Mouse (Mus musculus): ENCODE results near the gene Kif27.
"Not testable (repeated sequence)": the region's sequence is repeated elsewhere in the genome, so short reads cannot be mapped to it uniquely, and the experiment has no call there.

Kif27 gene

DNA sequence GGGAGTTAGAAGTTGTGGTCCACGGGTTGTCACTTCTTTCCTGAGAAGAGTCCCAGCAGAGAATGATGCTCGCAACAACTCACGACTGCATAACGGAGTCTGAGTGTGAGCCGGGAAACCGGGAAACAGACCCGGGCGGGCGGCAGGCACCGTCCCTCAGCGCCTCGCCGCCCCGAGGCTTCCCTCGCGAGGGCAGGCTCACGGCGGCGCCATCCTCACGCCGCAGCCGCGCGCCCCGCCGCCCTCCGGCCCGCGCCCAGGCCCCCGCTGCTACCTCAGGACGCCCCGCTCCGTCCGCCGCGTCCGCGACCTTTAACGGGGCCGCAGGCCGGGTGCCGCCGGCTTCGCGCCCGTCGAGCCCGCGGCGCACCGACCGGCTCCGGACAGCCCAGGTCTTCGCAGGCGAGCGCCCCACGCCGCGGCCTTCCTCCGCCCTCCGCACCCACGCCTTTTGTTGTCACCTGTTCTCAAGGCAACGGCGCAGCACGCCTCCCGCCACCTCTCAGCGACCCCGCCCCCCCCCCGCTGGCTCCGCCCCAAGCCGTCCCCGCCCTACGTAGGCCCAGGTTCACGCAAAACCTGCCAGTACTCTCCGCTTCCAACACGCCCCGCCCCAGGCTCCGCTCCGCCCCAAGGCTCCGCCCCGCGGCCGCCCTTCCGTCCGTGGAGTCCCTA is at the start of gene Kif27:
Gene Kif27, minus strand, starts transcription at position 494 of the 675 bp plus-strand sequence.
- in situ Hi-C loops (cut with MseI, MboI) = no loop called here

DNA sequence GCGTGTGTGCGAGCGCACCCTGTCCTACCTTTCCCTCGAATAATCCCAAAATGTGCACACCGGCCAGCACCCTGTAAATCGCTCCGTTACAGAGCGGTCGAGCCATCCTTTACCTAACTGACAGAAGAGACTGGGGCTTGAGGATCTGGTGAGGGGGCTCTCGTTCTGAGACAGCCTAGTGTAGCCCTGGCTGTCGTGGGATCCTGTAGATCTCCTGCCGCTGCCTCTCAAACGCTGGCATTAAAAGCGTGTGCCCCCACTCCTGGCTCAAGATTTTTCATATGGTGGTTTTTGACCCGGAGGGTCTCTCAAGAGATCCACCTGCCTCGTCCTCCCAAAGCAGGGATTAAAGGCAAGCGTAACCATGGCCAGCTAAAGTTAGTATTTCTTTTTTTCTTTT is 44.3 kb upstream of the Kif27 start, which contains the start of gene Hnrnpk:
Gene Hnrnpk, minus strand, starts transcription at position 101 of the 400 bp plus-strand sequence.
- in situ Hi-C loops (cut with MseI, MboI) = not testable (repeated sequence)

GRCm38 (mm10) chr13:58402744-58403110 is 43.8 kb upstream of the Kif27 start:
- in situ Hi-C loops (cut with MseI, MboI) = no loop called here

GRCm38 (mm10) chr13:58402003-58402743 is 43.3 kb upstream of the Kif27 start, which contains the start of gene Rmi1:
TSS of gene Rmi1 (plus strand) at chr13:58402248.
- in situ Hi-C loops (cut with MseI, MboI) = no loop called here

GRCm38 (mm10) chr13:58401135-58402002 is 42.4 kb upstream of the Kif27 start:
- in situ Hi-C loops (cut with MseI, MboI) = no loop called here

GRCm38 (mm10) chr13:58400576-58400975 is 41.7 kb upstream of the Kif27 start:
- in situ Hi-C loops (cut with MseI, MboI) = no loop called here

GRCm38 (mm10) chr13:58397651-58398050 is 38.7 kb upstream of the Kif27 start:
- in situ Hi-C loops (cut with MseI, MboI) = no loop called here

DNA sequence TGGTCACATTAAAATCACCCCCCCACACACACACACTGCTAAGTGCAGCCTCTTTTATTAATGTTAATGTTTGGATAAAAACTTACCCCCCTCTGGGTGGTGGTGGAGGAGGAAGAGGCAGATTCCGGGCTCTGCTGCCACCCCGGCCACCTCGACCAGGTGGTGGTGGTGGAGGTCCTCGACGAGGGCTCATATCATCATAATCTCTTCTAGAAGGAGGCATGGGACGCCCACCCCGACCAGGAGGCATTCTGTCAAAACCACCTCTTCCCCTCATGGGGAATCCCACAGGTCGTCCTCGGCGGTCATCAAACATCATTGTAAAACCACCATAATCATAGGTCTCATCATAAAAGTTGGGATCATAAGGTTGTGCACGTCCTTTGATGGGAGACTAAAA is 35.5 kb upstream of the Kif27 start:
- in situ Hi-C loops (cut with MseI, MboI) = not testable (repeated sequence)

DNA sequence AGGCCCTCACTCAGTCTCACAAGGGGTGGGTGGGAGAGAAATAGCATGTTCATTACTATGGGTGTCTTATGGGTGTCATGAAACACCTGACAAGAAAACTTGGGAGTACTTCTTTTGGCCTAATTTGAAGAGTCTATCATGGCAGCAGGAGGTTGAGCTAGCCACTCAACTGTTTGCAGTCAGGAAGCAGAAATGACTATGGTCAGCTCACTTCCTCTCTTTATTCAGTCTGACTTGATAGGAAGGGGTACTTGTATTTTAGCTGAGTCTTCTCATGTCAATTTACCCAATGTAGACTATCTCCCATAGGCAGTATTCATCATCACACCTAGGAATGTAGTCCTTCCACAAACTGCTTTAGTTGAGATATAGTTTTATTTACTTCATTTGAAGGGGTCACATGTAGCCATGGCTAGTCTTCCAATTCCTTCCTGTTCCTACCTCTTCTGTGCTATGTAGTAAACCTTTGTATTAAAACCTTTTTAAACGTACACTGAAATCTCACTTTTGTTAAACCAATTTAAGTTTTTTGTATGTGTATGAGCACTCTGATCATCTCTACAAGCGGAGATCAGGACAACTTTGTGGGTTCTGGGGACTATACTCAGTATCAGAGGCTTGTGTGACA is 30.5 kb upstream of the Kif27 start:
- in situ Hi-C loops (cut with MseI, MboI) = loop anchor here in 1 of 2 experiments (5.0 kb wide), 1 partner anchor 102 kb away; no protein-coding TSS in a partner anchor

DNA sequence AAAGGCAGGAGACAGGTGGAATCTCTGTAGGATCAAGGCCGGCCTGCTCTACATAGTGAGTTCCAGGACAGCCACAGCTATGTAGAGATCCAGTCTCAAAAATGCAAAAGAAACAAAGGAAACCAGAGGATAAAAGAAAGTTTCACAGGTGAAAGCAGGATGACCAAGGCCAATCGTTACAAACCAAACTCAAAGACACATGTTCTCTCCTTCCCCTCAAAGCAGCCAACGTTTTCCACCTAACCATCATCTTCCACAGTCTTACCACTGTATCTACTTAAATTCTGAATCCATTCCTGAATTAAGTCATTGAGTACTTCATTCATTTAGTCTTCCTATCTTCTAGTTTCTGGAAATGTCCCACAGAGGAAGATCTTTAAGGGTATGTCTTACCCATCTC is 29.5 kb upstream of the Kif27 start:
- in situ Hi-C loops (cut with MseI, MboI) = loop anchor here in 1 of 2 experiments (5.0 kb wide), 1 partner anchor 101 kb away; no protein-coding TSS in a partner anchor

DNA sequence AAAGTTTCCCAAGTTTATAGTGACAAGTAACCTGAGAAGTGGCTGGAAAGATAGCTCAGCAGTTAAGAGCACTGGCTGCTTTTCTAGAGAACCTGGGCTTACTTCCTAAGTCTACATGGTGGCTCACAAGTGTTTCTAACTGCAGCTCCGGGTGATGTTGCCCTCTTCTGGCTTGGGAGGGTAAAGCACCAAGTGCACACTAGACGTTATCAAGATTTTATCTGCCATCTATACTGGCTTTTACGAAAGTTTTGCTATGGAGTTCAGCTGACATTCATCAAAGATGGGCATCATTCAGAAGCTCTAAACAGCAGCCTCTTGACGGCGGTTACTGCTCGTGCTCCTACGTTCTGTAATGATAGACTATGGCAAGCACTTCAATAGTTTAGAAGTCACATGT is 29.0 kb upstream of the Kif27 start:
- in situ Hi-C loops (cut with MseI, MboI) = loop anchor here in 1 of 2 experiments (5.0 kb wide), 1 partner anchor 101 kb away; no protein-coding TSS in a partner anchor

- in situ Hi-C loops (cut with MseI, MboI) = loop anchor here in 1 of 2 experiments (5.0 kb wide), 1 partner anchor 98 kb away; no protein-coding TSS in a partner anchor
Measured at GRCm38 (mm10) chr13:58385547-58385920, 26.6 kb upstream of the Kif27 start.

DNA sequence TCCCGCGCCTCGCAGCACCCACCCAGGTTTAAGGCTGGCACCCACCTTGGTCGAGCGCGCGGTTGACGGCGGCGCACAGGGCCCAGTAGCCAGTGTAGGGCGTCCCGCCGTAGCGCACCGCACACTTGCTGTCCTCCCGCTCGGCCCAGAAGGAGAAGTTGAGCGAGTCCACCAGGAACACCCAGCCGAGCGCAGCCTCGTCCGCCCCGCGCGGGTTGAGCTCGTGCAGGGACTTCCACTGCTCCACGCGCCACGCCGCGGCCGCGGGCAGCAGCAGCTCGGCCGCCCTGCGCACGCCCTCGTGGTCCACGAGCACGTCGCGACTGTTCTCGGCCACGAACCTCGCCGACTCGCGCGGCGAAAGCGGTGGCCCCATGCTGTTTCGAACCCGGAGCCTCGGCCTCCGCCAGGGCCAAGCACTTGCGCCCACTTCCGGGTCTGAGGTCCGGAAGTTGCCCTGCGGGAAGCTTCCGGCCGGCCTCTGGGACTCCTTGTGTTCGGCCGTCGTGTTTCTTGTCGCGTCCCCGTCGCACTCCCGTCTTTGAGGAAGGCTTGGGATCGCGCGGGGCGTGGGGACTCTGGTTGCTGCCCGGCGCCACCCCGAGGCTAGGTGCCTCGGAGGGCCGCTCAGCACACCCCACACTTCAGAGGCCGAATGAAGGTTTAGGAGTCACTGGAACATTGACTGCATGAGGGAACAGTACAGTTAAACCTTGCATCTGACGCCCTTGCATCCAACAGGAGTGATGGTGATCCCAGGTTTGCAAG is 26.0 kb upstream of the Kif27 start, which contains the start of gene 2210016F16Rik:
Gene 2210016F16Rik, minus strand, starts transcription at position 447 of the 768 bp plus-strand sequence.
- in situ Hi-C loops (cut with MseI, MboI) = loop anchor here (5.0 kb wide), 1 partner anchor 98 kb away; no protein-coding TSS in a partner anchor

GRCm38 (mm10) chr13:58384371-58384770 is 25.4 kb upstream of the Kif27 start:
- in situ Hi-C loops (cut with MseI, MboI) = loop anchor here in 1 of 2 experiments (5.0 kb wide), 1 partner anchor 97 kb away; no protein-coding TSS in a partner anchor

DNA sequence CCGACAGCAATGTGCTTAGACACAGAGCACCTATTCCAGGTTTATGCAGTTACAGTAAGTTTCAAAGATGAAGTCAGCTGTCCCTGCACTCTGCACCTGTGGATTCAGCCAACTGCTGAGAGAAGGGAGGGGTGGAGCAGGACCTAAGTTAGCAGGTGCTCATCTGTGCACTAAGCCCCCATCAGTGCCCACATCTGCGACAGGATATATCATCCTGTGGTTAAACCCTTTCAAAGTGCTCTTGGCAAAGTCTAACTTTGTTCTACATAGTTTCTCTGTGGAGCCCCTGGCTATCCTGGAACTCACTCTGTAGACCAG is 14.2 kb upstream of the Kif27 start:
- in situ Hi-C loops (cut with MseI, MboI) = no loop called here

DNA sequence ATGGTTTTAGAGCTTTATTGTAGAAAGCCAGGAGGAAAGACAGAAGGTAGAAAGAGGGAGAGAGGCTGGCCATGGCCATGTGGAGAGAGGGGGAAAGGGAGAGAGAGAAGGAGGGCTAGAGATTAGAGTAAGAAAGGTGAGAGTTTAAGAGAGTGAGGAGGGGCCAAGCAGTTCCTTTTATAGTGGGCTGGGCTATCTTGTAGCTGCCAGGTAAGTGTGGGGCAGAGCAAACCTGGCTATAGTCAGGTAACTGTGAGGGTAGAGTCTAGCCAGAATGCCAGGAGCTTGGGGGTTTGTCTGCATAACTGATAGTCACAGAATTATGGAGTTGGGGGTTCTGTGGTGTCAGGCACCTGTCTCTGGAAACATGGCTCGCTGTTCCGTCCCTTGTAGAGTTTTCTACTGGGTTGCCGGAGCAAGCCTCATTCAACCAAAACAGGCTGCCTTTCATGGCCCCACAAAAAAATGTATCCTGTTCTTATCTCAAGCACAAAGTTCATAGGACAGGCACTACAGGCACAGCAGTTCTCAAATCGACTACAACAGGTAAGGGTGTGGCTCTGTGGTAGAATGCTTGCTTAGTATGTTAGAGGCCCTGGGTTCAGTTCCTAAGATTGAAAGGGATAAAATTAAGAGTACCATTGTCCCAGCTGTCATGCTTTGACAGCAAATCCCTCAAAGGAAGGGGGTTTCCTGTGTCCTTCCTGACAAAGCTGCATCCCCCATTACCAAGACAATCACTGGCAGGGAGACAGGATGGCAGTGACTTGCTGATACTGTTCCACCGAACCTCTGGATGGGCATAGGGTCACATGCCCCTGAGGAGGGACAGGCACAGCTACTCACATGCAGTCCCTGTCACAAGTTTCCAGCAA is 13.6 kb upstream of the Kif27 start:
- in situ Hi-C loops (cut with MseI, MboI) = no loop called here

GRCm38 (mm10) chr13:58368835-58369234 is 9.9 kb upstream of the Kif27 start:
- in situ Hi-C loops (cut with MseI, MboI) = no loop called here

GRCm38 (mm10) chr13:58367641-58368040 is 8.7 kb upstream of the Kif27 start:
- in situ Hi-C loops (cut with MseI, MboI) = no loop called here

DNA sequence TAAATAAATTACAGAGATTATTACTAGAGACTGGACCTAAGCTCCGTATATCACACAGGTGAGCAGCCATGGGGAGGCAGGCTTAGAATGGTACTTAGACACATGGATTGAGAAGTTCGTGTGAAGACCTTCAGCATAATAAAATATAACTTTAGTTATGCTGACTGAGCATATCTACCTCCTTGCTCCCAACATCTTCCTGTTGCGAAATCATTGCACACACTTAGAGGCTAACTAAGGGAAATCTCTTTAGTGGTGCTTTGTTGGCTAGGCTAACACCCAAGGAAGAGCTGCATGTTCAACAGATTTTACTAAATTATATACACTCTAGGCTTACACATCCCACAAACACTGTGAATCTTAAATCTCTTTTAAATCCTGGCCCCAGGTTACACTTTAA is 7.5 kb upstream of the Kif27 start:
- in situ Hi-C loops (cut with MseI, MboI) = no loop called here

Data from mouse trophoblast stem cell (cell line).